Mouse (Mus musculus) heart, adult 2 months (tissue): ENCODE measurements around the gene Apoe.

Source experiments
- CTCF ChIP-seq: fragments of 200-600 bp; IDR thresholded peaks from 2 replicates; pipeline ENCODE4 v1.8.1; 2022; ENCODE audit warnings: antibody characterized with exemption, mild to moderate bottlenecking, moderate library complexity
- POLR2A ChIP-seq: fragments of 200-500 bp; IDR thresholded peaks from 2 replicates; pipeline ENCODE4 v1.6.1; 2011; ENCODE audit warnings: mild to moderate bottlenecking, low read depth, low read length, control low read depth; ENCODE audit not compliant: insufficient read depth

- TF ChIP-seq POLR2A, result no peak
- no peak for TF ChIP-seq CTCF
Measured at GRCm38 (mm10) chr7:19686521-19686920, 12.5 kb downstream of the Apoe start.
